Comparison of ENCODE assay signal across 25 mouse cellular contexts in genomic region chr7:66746972-66747371, GRCm38 (mm10). TPM values are rescaled to one million over a fixed set of nuclear protein-coding genes. Genes with fewer than 3 reads are reported as not detected.
DNase-seq lines count a peak whose midpoint lies in the region; ATAC-seq and TF ChIP-seq lines count a peak whose summit lies in the region.
"Had no signal": no experiment of that assay in that cellular context is flagged by ENCODE, and none has a peak within 500 bp of the region (broad histone marks: within the 10 kb centered on the region; RNA-seq: fewer than 3 reads in every experiment).

No protein-coding gene starts in this region.

- TF ChIP-seq POLR2A in CH12.LX (IDR thresholded peaks at IDR 0.05; ENCODE audit: low read depth, low read length), result no peak

- TF ChIP-seq EP300 in CH12.LX (IDR thresholded peaks at IDR 0.05; ENCODE audit: low read length), result no peak

- H3K36me3 ChIP-seq in heart, embryonic 12.5 days, result no peaks in the 10 kb centered on the region
- no peaks in the 10 kb centered on the region for H3K36me3 ChIP-seq in CH12.LX (replicated peaks in 1 of 2; ENCODE audit: control insufficient read depth in 1 of 2, insufficient read depth in 1 of 2, low read length in 1 of 2)
- H3K36me3 ChIP-seq in midbrain, embryonic 16.5 days (ENCODE audit: control insufficient read depth, insufficient read depth, low read length), result no peaks in the 10 kb centered on the region
- H3K36me3 ChIP-seq in midbrain, embryonic 11.5 days (ENCODE audit: control insufficient read depth, insufficient read depth, low read length), result no peaks in the 10 kb centered on the region
- H3K36me3 ChIP-seq: embryonic facial prominence, embryonic 13.5 days; hindbrain, embryonic 12.5 days; liver, embryonic 13.5 days had no signal

- ATAC-seq in heart, embryonic 12.5 days (ENCODE audit: insufficient number of reproducible peaks, low FRiP score), result peak; percentile 61
- ATAC-seq in megakaryocyte, adult 5-6 weeks (ENCODE audit: poor library complexity, severe bottlenecking), result peak; percentile 72
- ATAC-seq in midbrain, embryonic 16.5 days, result no peak
- no peak for ATAC-seq in midbrain, embryonic 11.5 days (ENCODE audit: low FRiP score)
- ATAC-seq: forebrain, embryonic 13.5 days had no signal

- H3K4me2 ChIP-seq in heart, embryonic 12.5 days, result no peak overlapping the region
- no peak overlapping the region for H3K4me2 ChIP-seq in CH12.LX (ENCODE audit: insufficient read depth, low read depth, poor library complexity, severe bottlenecking)
- H3K4me2 ChIP-seq in midbrain, embryonic 16.5 days (ENCODE audit: low read length), result no peak overlapping the region
- H3K4me2 ChIP-seq in midbrain, embryonic 11.5 days, result no peak overlapping the region
- H3K4me2 ChIP-seq: embryonic facial prominence, embryonic 13.5 days; forebrain, embryonic 13.5 days; hindbrain, embryonic 12.5 days; liver, embryonic 13.5 days had no signal

- no peaks in the 10 kb centered on the region for H3K9me3 ChIP-seq in heart, embryonic 12.5 days (replicated peaks)
- no peaks in the 10 kb centered on the region for H3K9me3 ChIP-seq in CH12.LX (replicated peaks; ENCODE audit: low read length)
- H3K9me3 ChIP-seq in midbrain, embryonic 16.5 days (replicated peaks; ENCODE audit: control insufficient read depth, low read length, poor library complexity, severe bottlenecking), result no peaks in the 10 kb centered on the region
- no peaks in the 10 kb centered on the region for H3K9me3 ChIP-seq in midbrain, embryonic 11.5 days (ENCODE audit: control insufficient read depth, low read length)
- H3K9me3 ChIP-seq: embryonic facial prominence, embryonic 13.5 days; forebrain, embryonic 13.5 days; hindbrain, embryonic 12.5 days; liver, embryonic 13.5 days had no signal

- no peak for TF ChIP-seq RAD21 in CH12.LX (IDR thresholded peaks at IDR 0.05; ENCODE audit: low read depth, low read length)

- 20% methylated on average over 7 of the region's 7 CpGs for WGBS in heart, embryonic 12.5 days
- WGBS in midbrain, embryonic 16.5 days, result 88% methylated on average over 7 of the region's 7 CpGs
- WGBS in midbrain, embryonic 11.5 days, result 79% methylated on average over 7 of the region's 7 CpGs

- H3K27me3 ChIP-seq in heart, embryonic 12.5 days (replicated peaks), result no peaks in the 10 kb centered on the region
- H3K27me3 ChIP-seq in CH12.LX (replicated peaks), result no peaks in the 10 kb centered on the region
- H3K27me3 ChIP-seq in midbrain, embryonic 16.5 days (ENCODE audit: control insufficient read depth, insufficient read depth, low read depth, low read length), result no peaks in the 10 kb centered on the region
- no peaks in the 10 kb centered on the region for H3K27me3 ChIP-seq in midbrain, embryonic 11.5 days (ENCODE audit: control insufficient read depth, insufficient read depth, low read length)
- H3K27me3 ChIP-seq: embryonic facial prominence, embryonic 13.5 days; forebrain, embryonic 13.5 days; hindbrain, embryonic 12.5 days; liver, embryonic 13.5 days had no signal

- H3K27ac ChIP-seq in heart, embryonic 12.5 days (ENCODE audit: poor library complexity, severe bottlenecking), result peak overlapping the region; percentile 48; the same call in 1 of the 2 replicates
- no peak overlapping the region for H3K27ac ChIP-seq in CH12.LX (ENCODE audit: insufficient read depth, low read depth)
- no peak overlapping the region for H3K27ac ChIP-seq in midbrain, embryonic 16.5 days (ENCODE audit: low read length)
- H3K27ac ChIP-seq in midbrain, embryonic 11.5 days (ENCODE audit: low read depth, low read length), result no peak overlapping the region
- H3K27ac ChIP-seq: embryonic facial prominence, embryonic 13.5 days; forebrain, embryonic 13.5 days; hindbrain, embryonic 12.5 days; kidney, postnatal 0 days; liver, embryonic 13.5 days had no signal

- no peaks in the 10 kb centered on the region for H3K79me2 ChIP-seq in CH12.LX (replicated peaks; ENCODE audit: control insufficient read depth, extremely low read depth, insufficient read depth, poor library complexity, severe bottlenecking)

- TF ChIP-seq CTCF in CH12.LX (conservative IDR thresholded peaks at IDR 0.05 in 1 of 2, IDR thresholded peaks at IDR 0.05 in 1 of 2; ENCODE audit: low read depth in 2 of 2, low read length in 2 of 2), result no peak

- H3K4me1 ChIP-seq in heart, embryonic 12.5 days (replicated peaks), result peaks cover 18% of the 10 kb centered on the region
- H3K4me1 ChIP-seq in CH12.LX (ENCODE audit: control insufficient read depth in 1 of 2, insufficient read depth in 2 of 2), result peaks cover 6 to 17% of the 10 kb centered on the region in 2 experiments; a peak in 3 of 4 replicates
- H3K4me1 ChIP-seq in midbrain, embryonic 16.5 days (ENCODE audit: control insufficient read depth, insufficient read depth, low read length), result no peaks in the 10 kb centered on the region
- H3K4me1 ChIP-seq in midbrain, embryonic 11.5 days (ENCODE audit: control insufficient read depth, insufficient read depth, low read length), result no peaks in the 10 kb centered on the region
- H3K4me1 ChIP-seq: forebrain, embryonic 13.5 days; hindbrain, embryonic 12.5 days; liver, embryonic 13.5 days had no signal

- in situ Hi-C loops in CH12.LX (cut with MboI; ENCODE audit: low pct_ligation_motif_present, low pct_unique_long_range_greater_than_20kb, low sequenced_read_pairs), result no loop called here

- no peak for DNase-seq in heart, postnatal 14 days
- DNase-seq in 3134 (ENCODE audit: extremely low read depth, insufficient read length, low spot score), result peak; percentile 42
- peak; percentile 29 for DNase-seq in CH12.LX (ENCODE audit: extremely low read depth)
- no peak for DNase-seq in midbrain, embryonic 11.5 days (ENCODE audit: low spot score, missing footprints)
- DNase-seq: adrenal gland, postnatal 14 days; cerebellum, adult 8-10 months; cerebellum, postnatal 36 days; embryo, embryonic 11 days; kidney, adult 18-20 months; layer of hippocampus, adult 9-11 months; liver, embryonic 13.5 days; lung, adult 2 months; lung, postnatal 36 days; right cerebral cortex, postnatal 25 days; spleen, adult 18-20 months had no signal

- intact Hi-C loops in heart, postnatal 14 days (cut with DNase I), result no loop called here

- dilution Hi-C loops in CH12.LX (cut with MboI; ENCODE audit: extremely low pct_ligation_motif_present, extremely low pct_unique_long_range_greater_than_20kb, low sequenced_read_pairs), result no loop called here

- no peak overlapping the region for H3K9ac ChIP-seq in heart, embryonic 12.5 days
- H3K9ac ChIP-seq in CH12.LX (ENCODE audit: insufficient read depth, low read depth), result no peak overlapping the region
- H3K9ac ChIP-seq in midbrain, embryonic 16.5 days (ENCODE audit: low read depth, low read length), result no peak overlapping the region
- no peak overlapping the region for H3K9ac ChIP-seq in midbrain, embryonic 11.5 days (ENCODE audit: low read length)
- H3K9ac ChIP-seq: embryonic facial prominence, embryonic 13.5 days; forebrain, embryonic 13.5 days; hindbrain, embryonic 12.5 days; liver, embryonic 13.5 days had no signal

- H3K4me3 ChIP-seq in heart, embryonic 12.5 days, result no peak overlapping the region
- no peak overlapping the region for H3K4me3 ChIP-seq in CH12.LX (replicated peaks in 1 of 3; ENCODE audit: low read depth in 2 of 3, low read length in 2 of 3, poor library complexity in 1 of 3)
- no peak overlapping the region for H3K4me3 ChIP-seq in midbrain, embryonic 16.5 days (ENCODE audit: low read depth, low read length)
- no peak overlapping the region for H3K4me3 ChIP-seq in midbrain, embryonic 11.5 days (ENCODE audit: low read depth, low read length)
- H3K4me3 ChIP-seq: embryonic facial prominence, embryonic 13.5 days; erythroblast, embryonic 14.5 days; forebrain, embryonic 13.5 days; hindbrain, embryonic 12.5 days; liver, embryonic 13.5 days had no signal

TF ChIP-seq in CH12.LX, 34 proteins besides CTCF, POLR2A, EP300 and RAD21 (continues in another document):
- TF ChIP-seq USF1 (IDR thresholded peaks at IDR 0.05; ENCODE audit: low read depth, low read length), result peak; percentile 20; the same call in 1 of the 2 replicates
- TF ChIP-seq HCFC1 (IDR thresholded peaks at IDR 0.05; ENCODE audit: low read depth, low read length), result no peak
- no peak for TF ChIP-seq MAX (IDR thresholded peaks at IDR 0.05; ENCODE audit: low read length)
- no peak for TF ChIP-seq POLR2AphosphoS2 (IDR thresholded peaks at IDR 0.05; ENCODE audit: low read depth, low read length)
- no peak for TF ChIP-seq PAX5 (IDR thresholded peaks at IDR 0.05; ENCODE audit: low read length)

RNA-seq across cellular contexts. Expression of gene Cers3, which starts 3.7 kb away (rescaled TPM):
- 0.53 and 0.65 TPM in 2 replicates for polyA plus RNA-seq in heart, embryonic 12.5 days (2016; fragmentation: Nextera tagmentation; extraction: Ambion mirVana)
- under 1 TPM in 1 of 2 experiments, not detected in 1; 0.15 TPM for total RNA-seq in heart, postnatal 14 days (2021)
- total RNA-seq in CH12.LX (2012; rRNA removed), result 0.08 and 0.13 TPM in 2 replicates
- 0.08 and 0.19 TPM in 2 replicates for total RNA-seq in CH12.LX (2014; rRNA removed)
- 0.23 TPM in 1 of 2 replicates, not detected in the other for polyA plus RNA-seq in CH12.LX (2012; ENCODE audit: insufficient read length, low read depth)
- total RNA-seq in megakaryocyte, adult 5-6 weeks (2015), result not detected in 2 replicates
- not detected in 2 replicates for total RNA-seq in megakaryocyte, adult 5-6 weeks (2017)
- polyA plus RNA-seq in midbrain, embryonic 16.5 days (2015; fragmentation: Nextera tagmentation; extraction: Ambion mirVana), result 0.26 and 0.52 TPM in 2 replicates
- 0.51 and 0.66 TPM in 2 replicates for polyA plus RNA-seq in midbrain, embryonic 11.5 days (2014; fragmentation: Nextera tagmentation; extraction: Ambion mirVana)
- total RNA-seq: monocyte, adult 5-6 weeks had no signal
- polyA plus RNA-seq: erythroblast, embryonic 14.5 days; large intestine, adult 2 months had no signal

RNA-seq across cellular contexts. Expression of gene Lins1, which starts 57.3 kb away (rescaled TPM):
- 13.2 and 13.9 TPM in 2 replicates for polyA plus RNA-seq in heart, embryonic 12.5 days (2016; fragmentation: Nextera tagmentation; extraction: Ambion mirVana)
- 1 to 10 TPM; 2.8 to 3.4 TPM for total RNA-seq in heart, postnatal 14 days (2021)
- total RNA-seq in CH12.LX (2012; rRNA removed) (7.8 and 8.3 TPM in 2 replicates), CH12.LX (2014; rRNA removed) (9.6 and 9.8 TPM in 2 replicates)
- polyA plus RNA-seq in CH12.LX (2012; ENCODE audit: insufficient read length, low read depth), result 12.3 and 15.9 TPM in 2 replicates
- total RNA-seq in megakaryocyte, adult 5-6 weeks (2015), result 8.1 and 11.3 TPM in 2 replicates
- total RNA-seq in megakaryocyte, adult 5-6 weeks (2017), result 8.0 and 18.1 TPM in 2 replicates
- polyA plus RNA-seq in midbrain, embryonic 16.5 days (2015; fragmentation: Nextera tagmentation; extraction: Ambion mirVana), result 20.6 and 21.8 TPM in 2 replicates
- 24.7 and 27.1 TPM in 2 replicates for polyA plus RNA-seq in midbrain, embryonic 11.5 days (2014; fragmentation: Nextera tagmentation; extraction: Ambion mirVana)

RNA-seq across cellular contexts. Expression of gene Asb7, which starts 57.6 kb away (rescaled TPM):
- 14.2 and 14.6 TPM in 2 replicates for polyA plus RNA-seq in heart, embryonic 12.5 days (2016; fragmentation: Nextera tagmentation; extraction: Ambion mirVana)
- 10 to 100 TPM in 1 of 2 experiments, 1 to 10 TPM in 1; 9.7 to 11.0 TPM for total RNA-seq in heart, postnatal 14 days (2021)
- total RNA-seq in CH12.LX (2012; rRNA removed) (6.5 and 6.6 TPM in 2 replicates), CH12.LX (2014; rRNA removed) (6.2 and 6.7 TPM in 2 replicates)
- polyA plus RNA-seq in CH12.LX (2012; ENCODE audit: insufficient read length, low read depth), result 5.5 and 5.6 TPM in 2 replicates
- total RNA-seq in megakaryocyte, adult 5-6 weeks (2015), result 15.5 and 21.5 TPM in 2 replicates
- 11.8 and 17.8 TPM in 2 replicates for total RNA-seq in megakaryocyte, adult 5-6 weeks (2017)
- polyA plus RNA-seq in midbrain, embryonic 16.5 days (2015; fragmentation: Nextera tagmentation; extraction: Ambion mirVana), result 15.9 and 19.0 TPM in 2 replicates
- 15.8 and 17.0 TPM in 2 replicates for polyA plus RNA-seq in midbrain, embryonic 11.5 days (2014; fragmentation: Nextera tagmentation; extraction: Ambion mirVana)

Comparison
In these comparisons a context has a peak if more than half of its experiments do, and no peak if none do; other contexts are left out.
1. ATAC-seq: peak in heart, embryonic 12.5 days (single experiment) and megakaryocyte, adult 5-6 weeks (single experiment); none in midbrain, embryonic 16.5 days (single experiment) and midbrain, embryonic 11.5 days (single experiment).
2. DNase-seq: peak in 3134 (single experiment) and CH12.LX (single experiment); none in heart, postnatal 14 days (0 of 2) and midbrain, embryonic 11.5 days (single experiment).